Mouse (Mus musculus): ENCODE measurements around the gene Hck. TPM values are rescaled to one million over a fixed set of nuclear protein-coding genes. Genes with fewer than 3 reads are reported as not detected.

The Hck gene
- total RNA-seq, 1 experiment = 29.3 TPM

DNA sequence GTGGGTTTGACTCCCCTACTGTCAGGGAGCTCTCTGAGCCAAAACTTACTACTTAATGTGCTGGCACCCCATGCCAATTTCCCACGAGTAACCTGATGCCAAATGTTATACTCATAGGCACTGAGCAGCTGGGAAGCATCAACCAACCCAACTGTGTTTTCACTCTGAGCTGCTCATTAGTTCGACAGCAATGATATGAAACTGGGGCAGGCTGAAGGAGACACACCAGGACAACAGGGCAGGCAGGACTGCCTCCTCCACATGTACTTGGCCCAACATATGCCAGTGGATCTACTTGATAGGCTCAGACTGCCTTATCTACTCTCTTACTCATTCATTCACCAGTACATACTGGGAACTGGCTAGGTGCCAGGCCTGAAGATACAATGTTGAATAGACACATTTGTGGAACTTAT, 77.9 kb downstream of the Hck start:
- no peak for DNase-seq (ENCODE audit: low read depth, low spot score)
- no peaks in the 10 kb centered on the region for H3K4me1 ChIP-seq (ENCODE audit: control insufficient read depth in 2 of 2, insufficient read depth in 2 of 2, low read length in 2 of 2, poor library complexity in 1 of 2)
- no peaks in the 10 kb centered on the region for H3K9me3 ChIP-seq (ENCODE audit: control insufficient read depth, insufficient read depth, low read depth, low read length)
- H3K27ac ChIP-seq (ENCODE audit: insufficient read depth, low read depth, low read length, poor library complexity, severe bottlenecking) = no peak overlapping the region
- peaks cover 45% of the 10 kb centered on the region for H3K36me3 ChIP-seq (ENCODE audit: control insufficient read depth, insufficient read depth, low read length, poor library complexity, severe bottlenecking)
- in situ Hi-C loops (cut with MboI; ENCODE audit: low sequenced_read_pairs in 2 of 2, unreplicated experiment in 2 of 2) = no loop called here
- H3K9ac ChIP-seq (ENCODE audit: insufficient read depth, low read depth, low read length, poor library complexity, severe bottlenecking) = no peak overlapping the region
- no peak overlapping the region for H3K4me3 ChIP-seq (ENCODE audit: insufficient read depth in 1 of 2, low read depth in 1 of 2, low read length in 2 of 2, poor library complexity in 1 of 2, severe bottlenecking in 1 of 2)
- TF ChIP-seq HCFC1 (IDR thresholded peaks at IDR 0.05; ENCODE audit: borderline replicate concordance, insufficient read depth, low read length) (no peak), ZC3H11A (IDR thresholded peaks at IDR 0.05; ENCODE audit: borderline replicate concordance, low read depth, low read length) (no peak), ZNF384 (IDR thresholded peaks at IDR 0.05; ENCODE audit: low read depth, low read length) (no peak), MAFK (IDR thresholded peaks at IDR 0.05; ENCODE audit: insufficient read depth, low read depth, low read length) (no peak), CHD2 (IDR thresholded peaks at IDR 0.05; ENCODE audit: low read depth, low read length) (no peak)

DNA sequence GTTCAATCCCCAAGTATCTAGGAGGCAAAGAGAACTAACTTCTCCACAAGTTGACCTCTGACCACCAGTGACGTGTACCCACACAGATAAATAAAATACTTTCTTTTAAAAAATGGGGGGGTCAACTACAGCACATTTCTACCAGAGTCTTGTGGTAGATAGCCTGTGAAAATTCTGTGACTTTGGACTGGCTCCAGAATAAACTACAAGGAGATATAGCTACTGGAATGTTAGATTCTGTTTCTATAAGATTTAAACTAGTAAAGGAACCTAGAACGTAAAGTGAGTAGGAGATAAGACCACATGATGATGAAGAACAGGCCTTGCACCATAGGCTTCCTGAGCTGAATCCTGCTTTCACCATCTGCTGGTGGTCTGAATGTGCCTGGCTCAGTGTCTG, 79.6 kb downstream of the Hck start:
- no peak for DNase-seq (ENCODE audit: low read depth, low spot score)
- H3K9me3 ChIP-seq (ENCODE audit: control insufficient read depth, insufficient read depth, low read depth, low read length) = no peaks in the 10 kb centered on the region
- TF ChIP-seq HCFC1 (IDR thresholded peaks at IDR 0.05; ENCODE audit: borderline replicate concordance, insufficient read depth, low read length) (no peak), MAFK (IDR thresholded peaks at IDR 0.05; ENCODE audit: insufficient read depth, low read depth, low read length) (no peak), ZC3H11A (IDR thresholded peaks at IDR 0.05; ENCODE audit: borderline replicate concordance, low read depth, low read length) (no peak), ZNF384 (IDR thresholded peaks at IDR 0.05; ENCODE audit: low read depth, low read length) (no peak), CHD2 (IDR thresholded peaks at IDR 0.05; ENCODE audit: low read depth, low read length) (no peak)
- in situ Hi-C loops (cut with MboI; ENCODE audit: low sequenced_read_pairs in 2 of 2, unreplicated experiment in 2 of 2) = no loop called here
- no peak overlapping the region for H3K27ac ChIP-seq (ENCODE audit: insufficient read depth, low read depth, low read length, poor library complexity, severe bottlenecking)
- no peak overlapping the region for H3K9ac ChIP-seq (ENCODE audit: insufficient read depth, low read depth, low read length, poor library complexity, severe bottlenecking)
- peaks cover 49% of the 10 kb centered on the region for H3K36me3 ChIP-seq (ENCODE audit: control insufficient read depth, insufficient read depth, low read length, poor library complexity, severe bottlenecking)
- no peak overlapping the region for H3K4me3 ChIP-seq (ENCODE audit: insufficient read depth in 1 of 2, low read depth in 1 of 2, low read length in 2 of 2, poor library complexity in 1 of 2, severe bottlenecking in 1 of 2)
- no peaks in the 10 kb centered on the region for H3K4me1 ChIP-seq (ENCODE audit: control insufficient read depth in 2 of 2, insufficient read depth in 2 of 2, low read length in 2 of 2, poor library complexity in 1 of 2)

DNA sequence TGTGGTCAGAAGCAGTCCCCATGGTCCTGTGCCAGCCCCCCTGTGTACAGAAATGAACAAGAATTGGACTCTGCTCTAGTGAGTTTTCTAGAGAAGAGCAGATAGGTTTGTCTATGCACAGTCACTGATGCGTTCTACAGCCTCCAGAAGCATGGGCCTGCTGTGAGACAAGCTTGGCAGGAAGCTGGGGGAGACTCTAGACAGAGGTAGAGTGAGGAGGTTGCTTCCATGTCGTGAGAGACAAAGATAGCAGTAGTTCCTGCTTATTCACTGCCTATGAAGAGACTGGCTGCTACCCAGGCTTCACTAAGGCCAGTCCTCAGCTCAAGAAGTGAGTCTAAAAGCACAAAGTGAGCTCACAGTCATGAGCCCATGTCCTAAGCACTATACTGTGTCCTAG, 83.0 kb downstream of the Hck start:
- TF ChIP-seq ZNF384 (IDR thresholded peaks at IDR 0.05; ENCODE audit: low read depth, low read length) (no peak), CHD2 (IDR thresholded peaks at IDR 0.05; ENCODE audit: low read depth, low read length) (no peak), HCFC1 (IDR thresholded peaks at IDR 0.05; ENCODE audit: borderline replicate concordance, insufficient read depth, low read length) (no peak), ZC3H11A (IDR thresholded peaks at IDR 0.05; ENCODE audit: borderline replicate concordance, low read depth, low read length) (no peak), MAFK (IDR thresholded peaks at IDR 0.05; ENCODE audit: insufficient read depth, low read depth, low read length) (no peak)
- in situ Hi-C loops (cut with MboI; ENCODE audit: low sequenced_read_pairs in 2 of 2, unreplicated experiment in 2 of 2) = no loop called here

GRCm38 (mm10) chr2:153194255-153194654, 86.0 kb downstream of the Hck start:
- in situ Hi-C loops (cut with MboI; ENCODE audit: low sequenced_read_pairs in 2 of 2, unreplicated experiment in 2 of 2) = no loop called here

More for the DNA sequence above, 83.0 kb downstream of the Hck start:
- no peaks in the 10 kb centered on the region for H3K4me1 ChIP-seq (ENCODE audit: control insufficient read depth in 2 of 2, insufficient read depth in 2 of 2, low read length in 2 of 2, poor library complexity in 1 of 2)
- H3K9ac ChIP-seq (ENCODE audit: insufficient read depth, low read depth, low read length, poor library complexity, severe bottlenecking) = no peak overlapping the region
- no peak for DNase-seq (ENCODE audit: low read depth, low spot score)
- no peaks in the 10 kb centered on the region for H3K9me3 ChIP-seq (ENCODE audit: control insufficient read depth, insufficient read depth, low read depth, low read length)
- no peak overlapping the region for H3K27ac ChIP-seq (ENCODE audit: insufficient read depth, low read depth, low read length, poor library complexity, severe bottlenecking)
- peaks cover 60% of the 10 kb centered on the region for H3K36me3 ChIP-seq (ENCODE audit: control insufficient read depth, insufficient read depth, low read length, poor library complexity, severe bottlenecking)
- no peak overlapping the region for H3K4me3 ChIP-seq (ENCODE audit: insufficient read depth in 1 of 2, low read depth in 1 of 2, low read length in 2 of 2, poor library complexity in 1 of 2, severe bottlenecking in 1 of 2)

GRCm38 (mm10) chr2:153198485-153198884, 90.2 kb downstream of the Hck start:
- peaks cover 49% of the 10 kb centered on the region for H3K36me3 ChIP-seq (ENCODE audit: control insufficient read depth, insufficient read depth, low read length, poor library complexity, severe bottlenecking)
- no peak overlapping the region for H3K9ac ChIP-seq (ENCODE audit: insufficient read depth, low read depth, low read length, poor library complexity, severe bottlenecking)
- DNase-seq (ENCODE audit: low read depth, low spot score) = no peak
- H3K4me3 ChIP-seq (ENCODE audit: insufficient read depth in 1 of 2, low read depth in 1 of 2, low read length in 2 of 2, poor library complexity in 1 of 2, severe bottlenecking in 1 of 2) = no peak overlapping the region
- peaks cover 0 to 4% of the 10 kb centered on the region in 2 experiments; a peak in 1 of 4 replicates for H3K4me1 ChIP-seq (ENCODE audit: control insufficient read depth in 2 of 2, insufficient read depth in 2 of 2, low read length in 2 of 2, poor library complexity in 1 of 2)
- no peak for TF ChIP-seq CHD2 (IDR thresholded peaks at IDR 0.05; ENCODE audit: low read depth, low read length)
- no peak for TF ChIP-seq ZNF384 (IDR thresholded peaks at IDR 0.05; ENCODE audit: low read depth, low read length)
- no peak for TF ChIP-seq ZC3H11A (IDR thresholded peaks at IDR 0.05; ENCODE audit: borderline replicate concordance, low read depth, low read length)
- no peaks in the 10 kb centered on the region for H3K9me3 ChIP-seq (ENCODE audit: control insufficient read depth, insufficient read depth, low read depth, low read length)
- no peak overlapping the region for H3K27ac ChIP-seq (ENCODE audit: insufficient read depth, low read depth, low read length, poor library complexity, severe bottlenecking)
- in situ Hi-C loops (cut with MboI; ENCODE audit: low sequenced_read_pairs in 2 of 2, unreplicated experiment in 2 of 2) = no loop called here

More at GRCm38 (mm10) chr2:153194255-153194654, 86.0 kb downstream of the Hck start:
- DNase-seq (ENCODE audit: low read depth, low spot score) = no peak
- Histone ChIP-seq H3K9ac (ENCODE audit: insufficient read depth, low read depth, low read length, poor library complexity, severe bottlenecking) (no peak overlapping the region), H3K36me3 (ENCODE audit: control insufficient read depth, insufficient read depth, low read length, poor library complexity, severe bottlenecking) (peaks cover 56% of the 10 kb centered on the region), H3K4me3 (ENCODE audit: insufficient read depth in 1 of 2, low read depth in 1 of 2, low read length in 2 of 2, poor library complexity in 1 of 2, severe bottlenecking in 1 of 2) (no peak overlapping the region), H3K27ac (ENCODE audit: insufficient read depth, low read depth, low read length, poor library complexity, severe bottlenecking) (no peak overlapping the region), H3K9me3 (ENCODE audit: control insufficient read depth, insufficient read depth, low read depth, low read length) (no peaks in the 10 kb centered on the region), H3K4me1 (ENCODE audit: control insufficient read depth in 2 of 2, insufficient read depth in 2 of 2, low read length in 2 of 2, poor library complexity in 1 of 2) (no peaks in the 10 kb centered on the region)
- TF ChIP-seq ZC3H11A (IDR thresholded peaks at IDR 0.05; ENCODE audit: borderline replicate concordance, low read depth, low read length) (no peak), HCFC1 (IDR thresholded peaks at IDR 0.05; ENCODE audit: borderline replicate concordance, insufficient read depth, low read length) (no peak), MAFK (IDR thresholded peaks at IDR 0.05; ENCODE audit: insufficient read depth, low read depth, low read length) (no peak), ZNF384 (IDR thresholded peaks at IDR 0.05; ENCODE audit: low read depth, low read length) (no peak), CHD2 (IDR thresholded peaks at IDR 0.05; ENCODE audit: low read depth, low read length) (no peak)

Measured in ES-E14 (cell line).